Mouse (Mus musculus): Measurements from ENCODE around the gene Rhog. TPM values are rescaled to one million over a fixed set of nuclear protein-coding genes. Genes with fewer than 3 reads are reported as not detected.
"Not testable (repeated sequence)": the region's sequence is repeated elsewhere in the genome, so short reads cannot be mapped to it uniquely, and the experiment has no call there.

Rhog gene
- polyA plus RNA-seq, 1 experiment from 2014 or later = 65.1 TPM

GRCm38 (mm10) chr7:102272422-102272948 is 16.6 kb upstream of the Rhog start:
- Histone ChIP-seq H3K36me3 (ENCODE audit: control insufficient read depth, insufficient read depth, low read length) (no peaks in the 10 kb centered on the region), H3K9me3 (ENCODE audit: control insufficient read depth, low read depth, low read length) (no peaks in the 10 kb centered on the region), H3K4me1 (ENCODE audit: control insufficient read depth, insufficient read depth, low read length) (peaks cover 4% of the 10 kb centered on the region; the same call in 1 of the 2 replicates), H3K4me2 (replicated peaks; ENCODE audit: low read depth, low read length) (no peak overlapping the region), H3K4me3 (ENCODE audit: low read depth, low read length) (no peak overlapping the region), H3K27me3 (ENCODE audit: control insufficient read depth, insufficient read depth, low read length) (no peaks in the 10 kb centered on the region), H3K27ac (ENCODE audit: low read length) (no peak overlapping the region), H3K9ac (replicated peaks; ENCODE audit: low read depth, low read length) (no peak overlapping the region)
- WGBS = 60% methylated on average over 3 of the region's 3 CpGs
- no peak for ATAC-seq (ENCODE audit: insufficient number of reproducible peaks, insufficient read depth, low FRiP score, low read depth)

GRCm38 (mm10) chr7:102268395-102268748 is 12.5 kb upstream of the Rhog start:
- H3K27ac ChIP-seq (ENCODE audit: low read length) = peak overlapping the region; percentile 6; the same call in 1 of the 2 replicates
- H3K9me3 ChIP-seq (ENCODE audit: control insufficient read depth, low read depth, low read length) = no peaks in the 10 kb centered on the region
- WGBS = 11% methylated on average over 12 of the region's 12 CpGs
- ATAC-seq (ENCODE audit: insufficient number of reproducible peaks, insufficient read depth, low FRiP score, low read depth) = no peak
- H3K9ac ChIP-seq (replicated peaks; ENCODE audit: low read depth, low read length) = peak overlapping the region; percentile 65
- H3K4me2 ChIP-seq (replicated peaks; ENCODE audit: low read depth, low read length) = peak overlapping the region; percentile 96
- H3K36me3 ChIP-seq (ENCODE audit: control insufficient read depth, insufficient read depth, low read length) = no peaks in the 10 kb centered on the region
- peak overlapping the region; percentile 84 for H3K4me3 ChIP-seq (ENCODE audit: low read depth, low read length)
- H3K4me1 ChIP-seq (ENCODE audit: control insufficient read depth, insufficient read depth, low read length) = peaks cover 8% of the 10 kb centered on the region; the same call in 1 of the 2 replicates
- H3K27me3 ChIP-seq (ENCODE audit: control insufficient read depth, insufficient read depth, low read length) = no peaks in the 10 kb centered on the region

GRCm38 (mm10) chr7:102267601-102268394 is 11.9 kb upstream of the Rhog start, which contains the start of gene Stim1:
Stim1 (plus strand) TSS chr7:102267806.
- peak within 1 kb of the TSS; percentile 96 for H3K4me2 ChIP-seq (replicated peaks; ENCODE audit: low read depth, low read length)
- no peaks in the 10 kb centered on the region for H3K9me3 ChIP-seq (ENCODE audit: control insufficient read depth, low read depth, low read length)
- peak within 1 kb of the TSS; percentile 65 for H3K9ac ChIP-seq (replicated peaks; ENCODE audit: low read depth, low read length)
- peak within 1 kb of the TSS; percentile 84 for H3K4me3 ChIP-seq (ENCODE audit: low read depth, low read length)
- peak within 1 kb of the TSS; percentile 58; the same call in 1 of the 2 replicates for H3K27ac ChIP-seq (ENCODE audit: low read length)
- H3K4me1 ChIP-seq (ENCODE audit: control insufficient read depth, insufficient read depth, low read length) = peaks cover 8% of the 10 kb centered on the region; the same call in 1 of the 2 replicates
- WGBS = under 1% methylated on average over 73 of the region's 73 CpGs
- no peaks in the 10 kb centered on the region for H3K27me3 ChIP-seq (ENCODE audit: control insufficient read depth, insufficient read depth, low read length)
- H3K36me3 ChIP-seq (ENCODE audit: control insufficient read depth, insufficient read depth, low read length) = no peaks in the 10 kb centered on the region
- peak; percentile 92 for ATAC-seq (ENCODE audit: insufficient number of reproducible peaks, insufficient read depth, low FRiP score, low read depth)

GRCm38 (mm10) chr7:102267113-102267579 is 11.3 kb upstream of the Rhog start:
- under 1% methylated on average over 34 of the region's 34 CpGs for WGBS
- no peaks in the 10 kb centered on the region for H3K27me3 ChIP-seq (ENCODE audit: control insufficient read depth, insufficient read depth, low read length)
- peak overlapping the region; percentile 65 for H3K9ac ChIP-seq (replicated peaks; ENCODE audit: low read depth, low read length)
- no peaks in the 10 kb centered on the region for H3K36me3 ChIP-seq (ENCODE audit: control insufficient read depth, insufficient read depth, low read length)
- H3K27ac ChIP-seq (ENCODE audit: low read length) = 0 out of 2 replicates have a peak overlapping the region, but pooled peaks have one; percentile 58
- peak overlapping the region; percentile 84 for H3K4me3 ChIP-seq (ENCODE audit: low read depth, low read length)
- H3K4me2 ChIP-seq (replicated peaks; ENCODE audit: low read depth, low read length) = peak overlapping the region; percentile 96
- ATAC-seq (ENCODE audit: insufficient number of reproducible peaks, insufficient read depth, low FRiP score, low read depth) = peak; percentile 87
- H3K9me3 ChIP-seq (ENCODE audit: control insufficient read depth, low read depth, low read length) = no peaks in the 10 kb centered on the region
- peaks cover 8% of the 10 kb centered on the region; the same call in 1 of the 2 replicates for H3K4me1 ChIP-seq (ENCODE audit: control insufficient read depth, insufficient read depth, low read length)

GRCm38 (mm10) chr7:102266401-102267042 is 10.7 kb upstream of the Rhog start:
- Histone ChIP-seq H3K27me3 (ENCODE audit: control insufficient read depth, insufficient read depth, low read length) (no peaks in the 10 kb centered on the region), H3K4me2 (replicated peaks; ENCODE audit: low read depth, low read length) (peak overlapping the region; percentile 17), H3K36me3 (ENCODE audit: control insufficient read depth, insufficient read depth, low read length) (no peaks in the 10 kb centered on the region), H3K9me3 (ENCODE audit: control insufficient read depth, low read depth, low read length) (no peaks in the 10 kb centered on the region), H3K4me3 (ENCODE audit: low read depth, low read length) (peak overlapping the region; percentile 84; the same call in 1 of the 2 replicates), H3K9ac (replicated peaks; ENCODE audit: low read depth, low read length) (no peak overlapping the region), H3K4me1 (ENCODE audit: control insufficient read depth, insufficient read depth, low read length) (peaks cover 8% of the 10 kb centered on the region; the same call in 1 of the 2 replicates), H3K27ac (ENCODE audit: low read length) (no peak overlapping the region)
- 47% methylated on average over 14 of the region's 14 CpGs for WGBS
- peak; percentile 21; the same call in 1 of the 2 replicates for ATAC-seq (ENCODE audit: insufficient number of reproducible peaks, insufficient read depth, low FRiP score, low read depth)

GRCm38 (mm10) chr7:102266021-102266400 is 10.2 kb upstream of the Rhog start:
- H3K4me1 ChIP-seq (ENCODE audit: control insufficient read depth, insufficient read depth, low read length); H3K9me3 ChIP-seq (ENCODE audit: control insufficient read depth, low read depth, low read length); H3K4me2 ChIP-seq (replicated peaks; ENCODE audit: low read depth, low read length); H3K4me3 ChIP-seq (ENCODE audit: low read depth, low read length); H3K9ac ChIP-seq (replicated peaks; ENCODE audit: low read depth, low read length); H3K36me3 ChIP-seq (ENCODE audit: control insufficient read depth, insufficient read depth, low read length); H3K27ac ChIP-seq (ENCODE audit: low read length); ATAC-seq (ENCODE audit: insufficient number of reproducible peaks, insufficient read depth, low FRiP score, low read depth); H3K27me3 ChIP-seq (ENCODE audit: control insufficient read depth, insufficient read depth, low read length): not testable (repeated sequence)
- 88% methylated on average over 10 of the region's 10 CpGs for WGBS

- Histone ChIP-seq H3K27ac (ENCODE audit: low read length) (no peak overlapping the region), H3K4me1 (ENCODE audit: control insufficient read depth, insufficient read depth, low read length) (0 out of 2 replicates have a peak, but pooled peaks cover 4% of the 10 kb centered on the region), H3K27me3 (ENCODE audit: control insufficient read depth, insufficient read depth, low read length) (no peaks in the 10 kb centered on the region), H3K9me3 (ENCODE audit: control insufficient read depth, low read depth, low read length) (no peaks in the 10 kb centered on the region), H3K36me3 (ENCODE audit: control insufficient read depth, insufficient read depth, low read length) (no peaks in the 10 kb centered on the region), H3K4me2 (replicated peaks; ENCODE audit: low read depth, low read length) (no peak overlapping the region), H3K9ac (replicated peaks; ENCODE audit: low read depth, low read length) (no peak overlapping the region), H3K4me3 (ENCODE audit: low read depth, low read length) (no peak overlapping the region)
- ATAC-seq (ENCODE audit: insufficient number of reproducible peaks, insufficient read depth, low FRiP score, low read depth) = no peak
- WGBS = 87% methylated on average over 2 of the region's 2 CpGs
Measured at GRCm38 (mm10) chr7:102263020-102263419, 7.2 kb upstream of the Rhog start.

- Histone ChIP-seq H3K9me3 (ENCODE audit: control insufficient read depth, low read depth, low read length) (no peaks in the 10 kb centered on the region), H3K4me3 (ENCODE audit: low read depth, low read length) (no peak overlapping the region), H3K9ac (replicated peaks; ENCODE audit: low read depth, low read length) (no peak overlapping the region), H3K4me2 (replicated peaks; ENCODE audit: low read depth, low read length) (no peak overlapping the region), H3K4me1 (ENCODE audit: control insufficient read depth, insufficient read depth, low read length) (no peaks in the 10 kb centered on the region), H3K27me3 (ENCODE audit: control insufficient read depth, insufficient read depth, low read length) (no peaks in the 10 kb centered on the region), H3K36me3 (ENCODE audit: control insufficient read depth, insufficient read depth, low read length) (no peaks in the 10 kb centered on the region), H3K27ac (ENCODE audit: low read length) (no peak overlapping the region)
- ATAC-seq (ENCODE audit: insufficient number of reproducible peaks, insufficient read depth, low FRiP score, low read depth) = no peak
- 82% methylated on average over 1 of the region's 1 CpGs for WGBS
Measured at GRCm38 (mm10) chr7:102260518-102260917, 4.7 kb upstream of the Rhog start.

Data from stomach, embryonic 14.5 days (tissue).